In the genomic region with DNA sequence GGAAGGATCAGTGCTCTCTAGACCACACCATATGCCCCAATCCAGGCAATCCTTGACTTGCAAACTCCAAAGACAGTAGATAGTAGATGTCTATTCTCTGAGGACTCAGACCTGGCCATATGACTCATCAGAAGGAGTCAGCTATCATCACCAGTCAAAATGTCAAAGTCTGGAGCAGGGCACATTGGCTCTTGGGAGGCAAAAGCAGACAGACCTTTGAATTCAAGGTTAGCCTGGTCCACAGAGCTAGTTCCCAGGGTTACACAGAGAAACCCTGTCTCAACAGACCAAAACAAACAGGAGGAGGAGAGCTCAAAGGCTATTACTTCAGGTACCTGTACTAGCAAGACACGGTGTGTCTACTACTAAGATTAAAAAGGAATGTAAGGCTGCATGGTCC, we compare ENCODE assay signal across 16 mouse cellular contexts. TPM values are rescaled to one million over a fixed set of nuclear protein-coding genes. Genes with fewer than 3 reads are reported as not detected.
"Had no signal": no experiment of that assay in that cellular context is flagged by ENCODE, and none has a peak within 500 bp of the region (broad histone marks: within the 10 kb centered on the region; RNA-seq: fewer than 3 reads in every experiment).

No protein-coding gene starts in this region.

- DNase-seq: gastrocnemius, postnatal 14 days; gastrocnemius, postnatal 36 days; heart, adult 11 months; heart, adult 2 months; heart, postnatal 14 days; heart, postnatal 36 days; kidney, adult 11 months; kidney, adult 2 months; kidney, postnatal 10 days; kidney, postnatal 25 days; kidney, postnatal 4 days; liver; liver, embryonic 13.5 days had no signal

RNA-seq across cellular contexts. Expression of gene Uchl4, which starts 41.1 kb away (rescaled TPM):
- total RNA-seq: hematopoietic stem cell, adult 5-6 weeks; hindbrain, postnatal 0 days had no signal
- polyA plus RNA-seq: gonadal fat pad, adult 2 months had no signal
